Mouse (Mus musculus) right cerebral cortex, postnatal 14 days (tissue): Measurements from ENCODE around the gene Pcf11.

Experiments
- DNase-seq: peaks from one replicate; pipeline ENCODE4 v3.0.0; 2022

The Pcf11 gene

DNA sequence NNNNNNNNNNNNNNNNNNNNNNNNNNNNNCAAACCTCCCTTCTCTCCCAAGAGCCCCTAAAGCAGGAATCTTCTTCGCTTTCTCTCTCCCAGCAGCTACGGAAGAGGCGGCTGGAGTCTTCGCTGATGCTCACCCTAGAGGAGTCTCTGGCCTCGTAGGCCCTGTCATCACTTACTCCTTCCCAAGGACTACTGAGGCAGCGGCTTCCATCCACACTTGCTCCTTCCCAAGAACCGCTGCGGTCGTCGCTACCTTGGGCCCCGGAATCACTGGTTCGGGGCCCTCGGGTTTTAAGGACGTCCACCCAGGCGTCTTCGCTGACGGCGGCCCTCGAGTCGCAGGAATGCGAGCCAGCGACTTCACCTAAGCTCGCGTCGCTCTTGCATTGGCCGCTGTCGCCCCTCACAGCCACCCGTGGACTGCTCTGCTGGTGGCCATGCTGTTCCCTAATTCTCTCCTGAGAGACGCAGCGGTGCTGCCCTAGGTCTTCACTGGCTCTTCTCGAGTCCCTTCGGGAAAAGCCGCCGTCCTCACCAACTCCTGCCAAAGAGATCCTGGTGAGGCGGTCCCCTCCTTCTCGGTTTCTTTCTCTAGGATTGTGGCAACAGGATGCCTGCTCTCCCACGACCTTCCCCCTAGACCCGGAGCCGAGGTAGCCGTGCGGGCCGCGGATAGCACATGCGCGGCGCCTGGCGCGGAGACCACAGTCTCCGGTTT lies 33.3 kb downstream of the Pcf11 start:
- DNase-seq: peak; percentile 23

DNA sequence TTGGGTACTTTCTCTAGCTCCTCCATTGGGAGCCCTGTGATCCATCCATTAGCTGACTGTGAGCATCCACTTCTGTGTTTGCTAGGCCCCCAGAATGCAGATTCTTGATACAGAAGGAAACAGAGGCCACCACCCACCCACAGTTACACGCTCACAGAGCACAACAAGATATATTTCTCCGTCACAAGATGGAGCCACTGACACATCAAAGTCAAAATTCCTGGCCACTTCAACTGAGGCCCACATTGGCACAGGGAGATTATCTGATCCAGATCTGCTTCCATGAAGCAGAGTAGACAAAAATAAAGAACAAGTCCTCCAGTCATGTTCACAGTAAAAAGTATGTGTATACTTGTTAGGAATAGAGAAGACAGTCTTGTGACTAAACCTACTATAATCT lies 39.6 kb downstream of the Pcf11 start:
- DNase-seq: no peak

DNA sequence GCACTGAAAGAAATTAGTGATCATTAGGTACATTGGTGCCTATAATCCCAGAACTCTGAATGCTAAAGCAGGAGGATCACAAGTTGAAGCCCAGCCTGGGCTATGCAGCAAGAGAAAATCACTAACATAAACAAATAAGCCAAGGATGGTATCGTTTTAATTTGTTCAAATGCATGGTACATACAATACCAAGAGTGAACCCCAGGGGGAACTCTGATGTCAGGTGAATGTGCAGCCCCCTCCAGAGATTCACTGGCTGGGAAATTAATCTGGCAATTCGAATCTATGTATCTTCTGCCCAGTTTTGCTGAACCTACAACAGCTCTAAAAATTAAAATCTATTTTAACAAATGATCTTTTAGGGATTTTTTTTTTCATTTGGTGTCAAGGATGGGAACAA lies 45.2 kb downstream of the Pcf11 start:
- no peak for DNase-seq

DNA sequence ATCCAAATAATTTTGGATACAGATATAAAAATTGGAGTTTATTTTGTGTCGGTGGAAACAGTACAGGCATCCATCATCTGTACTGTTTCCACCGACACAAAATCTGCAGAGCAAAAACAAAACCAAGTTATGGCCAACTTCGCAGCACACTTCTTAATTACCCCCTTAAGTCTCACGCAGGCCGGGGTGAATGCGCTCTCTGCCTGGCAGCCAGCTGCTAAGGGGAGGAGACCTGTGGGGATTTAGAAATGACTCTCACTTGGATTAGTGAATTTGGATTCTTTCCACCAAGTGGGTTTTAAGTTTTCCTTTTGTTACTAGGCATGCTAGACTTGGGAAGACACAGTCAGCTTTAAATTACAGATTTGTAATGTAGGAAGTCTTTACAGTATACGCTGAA lies 58.9 kb downstream of the Pcf11 start:
- no peak for DNase-seq

DNA sequence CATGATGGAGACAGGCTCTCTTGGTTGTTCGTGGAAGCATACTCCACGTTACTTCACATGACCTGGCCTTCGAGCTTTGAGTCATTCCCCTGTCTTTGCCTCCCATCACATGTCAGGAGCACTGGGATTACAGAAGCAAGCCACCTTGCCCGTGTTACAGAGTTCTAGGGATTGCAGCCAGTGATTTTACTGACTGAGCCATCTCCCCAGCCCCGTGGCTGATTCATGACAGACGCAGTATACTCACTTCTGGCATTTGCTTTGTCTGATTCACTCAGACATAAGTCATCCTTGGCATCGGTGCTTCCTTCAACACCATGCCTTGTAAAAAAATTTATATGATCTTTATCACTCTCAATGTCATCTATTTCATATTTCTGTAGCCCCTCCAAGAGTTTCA lies 64.8 kb downstream of the Pcf11 start:
- DNase-seq: no peak
